Mouse (Mus musculus) CH12.LX (cell line): ENCODE measurements around the gene Anp32e.
A peak's percentile ranks its signal among the peaks of the same experiment; 100 is the strongest.

Source experiments
- CTCF ChIP-seq, 2 experiments: IDR thresholded peaks in 1 of 2; conservative IDR thresholded peaks in 1 of 2; 2 replicates each; pipeline ENCODE4 v1.5.1; 2011 to 2012; ENCODE audit warnings: low read depth in 2 of 2, low read length in 2 of 2, improper control_type of control experiment in 1 of 2, inconsistent platforms in 1 of 2, mild to moderate bottlenecking in 1 of 2, moderate library complexity in 1 of 2
- E2F4 ChIP-seq: IDR thresholded peaks from 2 replicates; pipeline ENCODE4 v1.6.1; 2011; ENCODE audit warnings: low read depth, low read length, improper control_type of control experiment; ENCODE audit not compliant: insufficient replicate concordance
- EP300 ChIP-seq: IDR thresholded peaks from 2 replicates; pipeline ENCODE4 v1.6.1; 2011; ENCODE audit warnings: low read length, improper control_type of control experiment
- GABPA ChIP-seq: IDR thresholded peaks from 2 replicates; pipeline ENCODE4 v1.6.1; 2012; ENCODE audit warnings: low read depth, low read length, improper control_type of control experiment, inconsistent platforms; ENCODE audit not compliant: insufficient replicate concordance
- HCFC1 ChIP-seq: IDR thresholded peaks from 2 replicates; pipeline ENCODE4 v1.6.1; 2012; ENCODE audit warnings: low read depth, mild to moderate bottlenecking, inconsistent platforms, low read length, improper control_type of control experiment
- MAFK ChIP-seq: IDR thresholded peaks from 2 replicates; pipeline ENCODE4 v1.6.1; 2011; ENCODE audit warnings: low read length, improper control_type of control experiment; ENCODE audit not compliant: insufficient replicate concordance
- MAX ChIP-seq: IDR thresholded peaks from 2 replicates; pipeline ENCODE4 v1.6.1; 2011; ENCODE audit warnings: low read length, improper control_type of control experiment
- POLR2A ChIP-seq: IDR thresholded peaks from 2 replicates; pipeline ENCODE4 v1.6.1; 2011; ENCODE audit warnings: low read depth, mild to moderate bottlenecking, improper control_type of control experiment, low read length
- POLR2AphosphoS2 ChIP-seq: IDR thresholded peaks from 2 replicates; pipeline ENCODE4 v1.6.1; 2011; ENCODE audit warnings: low read depth, low read length, improper control_type of control experiment
- RAD21 ChIP-seq: IDR thresholded peaks from 2 replicates; pipeline ENCODE4 v1.6.1; 2011; ENCODE audit warnings: low read depth, mild to moderate bottlenecking, low read length, improper control_type of control experiment, moderate library complexity
- SMC3 ChIP-seq: IDR thresholded peaks from 2 replicates; pipeline ENCODE4 v1.6.1; 2011; ENCODE audit warnings: low read depth, low read length, improper control_type of control experiment
- TCF12 ChIP-seq: IDR thresholded peaks from 2 replicates; pipeline ENCODE4 v1.6.1; 2014; ENCODE audit warnings: low read depth, mild to moderate bottlenecking, inconsistent platforms, low read length, improper control_type of control experiment
- UBTF ChIP-seq: IDR thresholded peaks from 2 replicates; pipeline ENCODE4 v1.6.1; 2012; ENCODE audit warnings: low read depth, mild to moderate bottlenecking, inconsistent platforms, low read length, improper control_type of control experiment, moderate library complexity
- USF1 ChIP-seq: IDR thresholded peaks from 2 replicates; pipeline ENCODE4 v1.6.1; 2014; ENCODE audit warnings: low read depth, mild to moderate bottlenecking, inconsistent platforms, low read length, improper control_type of control experiment

DNA sequence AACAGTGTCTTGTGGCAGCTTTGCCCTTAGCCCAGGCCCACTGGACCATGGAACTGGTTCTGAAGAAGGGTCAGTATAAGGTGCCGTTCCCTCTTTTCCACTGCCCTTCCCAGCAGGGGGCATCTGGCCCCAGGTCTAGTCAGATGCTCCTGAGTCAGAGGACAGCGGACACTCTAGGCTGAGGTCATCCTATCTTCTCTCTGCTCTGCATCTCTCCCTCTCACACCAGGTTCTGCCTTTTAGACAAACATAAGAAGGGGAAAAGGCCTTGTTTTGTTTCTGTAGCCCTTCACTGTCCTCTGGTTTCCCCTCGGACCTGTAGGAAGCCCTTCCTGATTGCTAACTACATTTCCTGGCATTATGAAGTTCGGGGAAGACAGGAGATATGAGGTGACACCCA is 64.8 kb downstream of the Anp32e start:
- TF ChIP-seq E2F4 (no peak), SMC3 (peak; percentile 21; the same call in 1 of the 2 replicates), CTCF (conservative IDR thresholded peaks at IDR 0.05 in 1 of 2, IDR thresholded peaks at IDR 0.05 in 1 of 2; ENCODE audit: low read depth in 2 of 2, low read length in 2 of 2) (peak in 1 of 2 experiments; percentile 46; a peak in 2 of 4 replicates), GABPA (no peak), EP300 (no peak), TCF12 (no peak), RAD21 (peak; percentile 15), HCFC1 (no peak; the same call in 1 of the 2 replicates), POLR2A (no peak), POLR2AphosphoS2 (no peak), MAFK (no peak), UBTF (no peak), USF1 (no peak), MAX (no peak)
